Mouse (Mus musculus): ENCODE measurements at regions not wholly inside any gene's neighbourhood (a gene's known extent, or its start where the extent isn't known, plus 50 kb on each side); places are given as distances from the start of the nearest gene placed in this dataset.

- DNase-seq (ENCODE audit: low spot score in 2 of 2): no peak
Observed at GRCm38 (mm10) chr7:136345051-136345450, 549.4 kb upstream of the Mgmt start.

- no peak for DNase-seq (ENCODE audit: low spot score in 2 of 2)
Observed at GRCm38 (mm10) chr7:136346531-136346930, 547.9 kb upstream of the Mgmt start.

- no peak for DNase-seq (ENCODE audit: low spot score in 2 of 2)
Observed at GRCm38 (mm10) chr7:136348309-136348708, 546.1 kb upstream of the Mgmt start.

GRCm38 (mm10) chr7:136349651-136350050 is 544.8 kb upstream of the Mgmt start:
- no peak for DNase-seq (ENCODE audit: low spot score in 2 of 2)

- DNase-seq (ENCODE audit: low spot score in 2 of 2): no peak
Observed at GRCm38 (mm10) chr7:136357011-136357410, 537.4 kb upstream of the Mgmt start.

- no peak for DNase-seq (ENCODE audit: low spot score in 2 of 2)
Observed at GRCm38 (mm10) chr7:136365318-136366211, 528.8 kb upstream of the Mgmt start.

GRCm38 (mm10) chr7:136377259-136377658 is 517.2 kb upstream of the Mgmt start:
- no peak for DNase-seq (ENCODE audit: low spot score in 2 of 2)

- no peak for DNase-seq (ENCODE audit: low spot score in 2 of 2)
Observed at GRCm38 (mm10) chr7:136377742-136378141, 516.7 kb upstream of the Mgmt start.

- DNase-seq (ENCODE audit: low spot score in 2 of 2): no peak
Observed at GRCm38 (mm10) chr7:136378321-136378720, 516.1 kb upstream of the Mgmt start.

GRCm38 (mm10) chr7:136379319-136379718 is 515.1 kb upstream of the Mgmt start:
- DNase-seq (ENCODE audit: low spot score in 2 of 2): no peak

GRCm38 (mm10) chr7:136379741-136380140 is 514.7 kb upstream of the Mgmt start:
- no peak for DNase-seq (ENCODE audit: low spot score in 2 of 2)

- no peak for DNase-seq (ENCODE audit: low spot score in 2 of 2)
Observed at GRCm38 (mm10) chr7:136383296-136383695, 511.1 kb upstream of the Mgmt start.

- no peak for DNase-seq (ENCODE audit: low spot score in 2 of 2)
Observed at GRCm38 (mm10) chr7:136387736-136388135, 506.7 kb upstream of the Mgmt start.

- no peak for DNase-seq (ENCODE audit: low spot score in 2 of 2)
Observed at GRCm38 (mm10) chr7:136390066-136390465, 504.3 kb upstream of the Mgmt start.

GRCm38 (mm10) chr7:136393454-136393853 is 501.0 kb upstream of the Mgmt start:
- no peak for DNase-seq (ENCODE audit: low spot score in 2 of 2)

- no peak for DNase-seq (ENCODE audit: low spot score in 2 of 2)
Observed at GRCm38 (mm10) chr7:136395838-136396237, 498.6 kb upstream of the Mgmt start.

- DNase-seq (ENCODE audit: low spot score in 2 of 2): no peak
Observed at GRCm38 (mm10) chr7:136397101-136397500, 497.3 kb upstream of the Mgmt start.

GRCm38 (mm10) chr7:136402688-136403597 is 491.5 kb upstream of the Mgmt start:
- DNase-seq (ENCODE audit: low spot score in 2 of 2): no peak

GRCm38 (mm10) chr7:136405391-136405790 is 489.0 kb upstream of the Mgmt start:
- DNase-seq (ENCODE audit: low spot score in 2 of 2): no peak

- DNase-seq (ENCODE audit: low spot score in 2 of 2): no peak
Observed at GRCm38 (mm10) chr7:136406258-136407100, 487.9 kb upstream of the Mgmt start.

- DNase-seq (ENCODE audit: low spot score in 2 of 2): no peak
Observed at GRCm38 (mm10) chr7:136414808-136415207, 479.6 kb upstream of the Mgmt start.

Data from left cerebral cortex, adult 18-20 months (tissue).